Mouse (Mus musculus) CH12.LX (cell line): ENCODE data around the gene Cyp27a1.

ENCODE experiments used
- ETS1 ChIP-seq: conservative IDR thresholded peaks from 2 replicates; pipeline ENCODE4 v1.6.1; 2012; ENCODE audit warnings: low read depth, mild to moderate bottlenecking, inconsistent platforms, low read length, improper control_type of control experiment, moderate library complexity
- MEF2A ChIP-seq: IDR thresholded peaks from 2 replicates; pipeline ENCODE4 v1.6.1; 2014; ENCODE audit warnings: low read depth, mild to moderate bottlenecking, inconsistent platforms, low read length, improper control_type of control experiment, borderline replicate concordance

- TF ChIP-seq ETS1 (no peak), MEF2A (no peak)
These were observed 38.8 kb downstream of the Cyp27a1 start for GRCm38 (mm10) chr1:74752150-74752549.
